Mouse (Mus musculus): ENCODE data around the gene Cab39. TPM values are rescaled to one million over a fixed set of nuclear protein-coding genes. Genes with fewer than 3 reads are reported as not detected.
"Not testable (repeated sequence)": the region's sequence is repeated elsewhere in the genome, so short reads cannot be mapped to it uniquely, and the experiment has no call there.

Gene Cab39
- total RNA-seq, 2 experiments from 2014 or later = 93.5 to 101 TPM

DNA sequence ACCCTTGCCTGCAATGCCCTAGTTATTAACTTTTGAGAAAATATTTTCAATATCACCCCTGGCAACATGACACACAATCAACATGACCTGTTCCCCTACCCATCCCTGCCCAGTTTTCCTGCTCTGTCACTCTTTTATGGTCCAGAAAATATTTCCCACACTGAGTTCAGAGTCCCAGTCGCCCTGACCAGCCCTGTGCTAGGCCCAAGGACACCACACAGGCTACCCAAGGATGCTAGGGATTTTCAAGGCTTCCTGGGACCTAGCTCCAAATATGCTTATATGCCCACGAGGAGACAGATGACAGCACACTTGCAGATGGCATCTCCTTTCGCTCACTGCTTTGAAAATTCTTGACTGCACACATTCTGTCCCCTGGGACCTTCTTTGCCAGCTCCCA, 14.2 kb upstream of the Cab39 start:
- DNase-seq = no peak
- intact Hi-C loops (cut with DNase I) = no loop called here

DNA sequence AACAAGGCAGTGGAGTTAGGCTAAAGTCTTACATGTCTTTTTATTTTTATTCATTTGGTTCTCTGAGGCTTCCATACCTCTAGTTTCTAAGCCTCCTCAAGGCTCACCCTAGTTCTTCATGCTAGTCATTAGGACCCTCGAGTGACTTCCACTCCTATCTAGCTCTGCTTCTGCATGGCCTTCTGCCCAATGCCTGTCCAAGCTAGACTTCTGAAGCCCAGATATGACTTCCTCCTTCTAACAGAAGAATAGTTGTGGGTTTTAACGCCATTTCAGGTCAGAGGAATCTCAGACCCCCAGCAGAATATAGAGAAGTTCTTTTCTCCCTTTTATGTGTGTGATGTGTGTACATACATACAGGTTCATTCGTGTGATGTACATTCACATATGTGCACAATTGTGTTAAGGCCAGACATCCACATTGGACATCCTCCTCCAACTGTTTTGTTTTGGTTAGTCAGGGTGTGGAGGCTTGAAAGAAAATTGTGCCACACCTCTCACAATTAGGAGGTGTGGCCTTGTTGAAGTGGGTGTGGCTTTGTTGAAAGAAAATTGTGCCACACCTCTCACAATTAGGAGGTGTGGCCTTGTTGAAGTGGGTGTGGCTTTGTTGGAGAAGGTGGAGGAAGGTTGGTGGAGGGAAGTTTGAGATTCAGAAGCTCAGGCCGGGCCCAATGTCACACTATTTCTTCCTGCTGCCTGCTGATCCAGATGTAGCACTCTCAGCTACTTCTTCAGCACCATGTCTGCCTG, 13.6 kb upstream of the Cab39 start:
- intact Hi-C loops (cut with DNase I) = no loop called here
- no peak for DNase-seq

DNA sequence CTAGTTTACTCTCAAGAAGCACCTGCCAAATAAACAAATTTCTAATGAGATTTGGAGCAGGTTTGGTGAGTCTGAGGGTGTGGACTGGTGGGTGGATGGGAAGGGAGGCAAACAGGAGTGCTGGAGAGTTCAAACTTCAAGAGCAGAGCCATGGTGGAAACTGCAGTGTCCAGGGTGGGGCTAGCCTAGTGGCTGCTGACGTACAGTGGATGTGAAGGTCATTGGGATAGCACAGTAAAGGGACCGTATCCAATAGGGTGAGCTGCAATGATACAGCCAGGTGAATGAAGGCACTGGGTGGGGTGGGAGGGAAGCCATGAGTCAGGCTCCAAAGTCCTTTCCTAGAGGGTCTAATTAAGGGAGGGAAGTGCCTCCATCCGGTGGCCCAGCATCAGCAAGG, 2.7 kb upstream of the Cab39 start:
- intact Hi-C loops (cut with DNase I) = no loop called here
- DNase-seq = no peak

DNA sequence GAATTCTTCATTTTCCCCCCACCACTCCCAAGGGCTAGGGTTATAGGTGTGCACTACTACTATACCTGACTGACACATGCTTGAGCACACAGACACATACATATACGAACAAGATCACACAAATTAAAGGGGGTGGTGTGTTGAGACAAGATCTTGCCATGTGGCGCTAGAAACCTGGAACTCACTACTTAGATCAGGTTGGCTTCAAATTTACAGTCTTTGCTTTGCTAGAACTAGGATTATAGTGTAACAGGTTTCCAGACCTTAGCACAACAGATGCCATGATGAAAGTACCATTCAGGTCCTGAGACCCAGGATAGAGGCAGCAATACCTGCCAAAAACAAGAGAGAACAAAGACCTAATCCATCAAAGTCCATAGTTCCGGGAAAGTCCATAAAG, 1.8 kb upstream of the Cab39 start:
- intact Hi-C loops (cut with DNase I) = no loop called here
- DNase-seq = no peak

DNA sequence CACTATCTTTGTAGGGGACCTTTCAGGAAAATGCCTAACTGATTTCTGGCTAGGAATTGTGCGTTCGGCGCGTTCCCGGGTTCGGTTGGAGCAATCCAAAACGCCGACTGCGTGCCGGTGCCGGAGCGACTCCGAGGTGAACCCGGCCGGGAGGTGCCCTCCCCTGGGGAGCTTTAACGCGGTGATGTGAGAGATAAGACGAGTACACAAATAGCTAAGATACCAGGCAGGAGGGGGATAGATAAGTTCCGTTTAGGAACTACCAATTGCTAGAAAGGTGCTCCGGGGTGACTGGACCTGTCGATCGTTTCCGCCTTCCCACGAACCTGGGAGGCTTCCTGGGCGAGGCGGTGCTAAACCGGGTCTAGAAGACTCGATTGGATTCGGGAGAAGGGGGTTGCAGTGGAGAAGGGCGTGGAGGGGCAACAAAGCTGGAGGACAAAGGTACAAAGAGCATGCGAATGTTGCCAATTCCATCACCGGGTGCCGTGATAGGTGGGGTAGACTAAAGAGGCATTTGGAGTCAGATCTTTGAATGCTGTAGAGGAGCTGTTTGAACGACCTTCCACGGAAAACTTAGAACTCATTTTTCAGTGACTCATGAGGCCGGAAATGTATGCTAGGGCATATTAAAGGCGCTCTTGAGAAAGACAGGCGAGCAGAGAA, 998 bp downstream of the Cab39 start:
- DNase-seq = no peak

DNA sequence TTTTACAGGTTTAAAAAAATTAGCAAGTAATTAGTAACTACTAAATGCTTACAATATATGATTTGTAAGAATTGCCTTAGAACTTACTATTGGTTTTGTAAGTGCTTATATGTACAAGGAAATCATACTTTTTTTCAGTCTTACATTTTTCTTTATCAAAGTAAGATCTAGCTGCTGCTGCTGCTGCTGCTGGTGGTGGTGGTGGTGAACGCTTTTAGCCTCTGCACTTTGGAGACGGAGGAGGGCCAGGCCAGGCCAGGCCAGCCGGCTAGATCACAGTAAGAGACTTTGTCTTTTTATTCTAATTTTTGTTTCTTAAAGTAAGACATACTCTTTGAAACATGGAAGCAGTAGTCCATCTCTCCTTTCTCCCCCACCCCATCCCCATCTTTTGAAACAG, 2.0 kb downstream of the Cab39 start:
- DNase-seq = no peak
- intact Hi-C loops (cut with DNase I) = no loop called here

More for the DNA sequence above, 998 bp downstream of the Cab39 start:
- intact Hi-C loops (cut with DNase I) = no loop called here

DNA sequence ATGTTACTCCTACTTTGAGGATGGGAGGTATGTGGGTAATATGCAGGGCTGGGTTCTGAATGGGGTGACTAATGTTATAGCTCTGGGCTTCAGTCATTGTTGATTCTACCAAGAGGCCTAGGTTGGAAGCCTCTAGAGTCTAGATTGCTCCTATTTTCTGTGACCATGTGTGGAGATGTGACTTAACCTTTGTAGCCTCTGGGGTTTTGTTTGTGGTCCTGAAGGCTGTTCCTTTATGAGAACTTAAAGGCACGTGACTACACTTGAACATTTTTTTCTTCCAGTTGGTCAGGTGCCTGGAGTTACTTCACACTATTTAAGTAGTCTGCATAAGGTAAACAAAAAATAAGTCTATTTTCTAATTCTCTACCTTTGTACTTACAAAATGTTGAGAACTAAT, 6.5 kb downstream of the Cab39 start:
- intact Hi-C loops (cut with DNase I) = no loop called here

DNA sequence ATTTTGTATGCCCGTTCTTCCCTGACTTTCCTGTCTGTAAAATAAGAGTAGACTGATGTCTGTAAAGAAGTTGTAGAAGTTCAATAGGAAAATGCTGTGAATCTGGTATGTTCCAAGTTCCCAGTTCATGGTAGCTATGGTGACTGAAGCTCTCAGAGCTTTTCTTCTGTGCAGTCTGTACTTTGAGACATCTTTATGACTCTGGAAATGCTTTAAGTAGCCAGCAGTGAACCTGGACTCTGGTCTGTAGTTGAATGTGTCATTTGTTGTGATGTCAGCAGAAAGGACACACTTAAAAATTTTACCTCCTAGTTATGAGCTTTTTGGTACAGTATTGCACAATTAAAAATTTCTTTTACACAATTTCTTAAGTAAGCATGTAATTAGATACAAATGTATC, 9.3 kb downstream of the Cab39 start:
- no peak for DNase-seq

More for the DNA sequence above, 6.5 kb downstream of the Cab39 start:
- DNase-seq = no peak

DNA sequence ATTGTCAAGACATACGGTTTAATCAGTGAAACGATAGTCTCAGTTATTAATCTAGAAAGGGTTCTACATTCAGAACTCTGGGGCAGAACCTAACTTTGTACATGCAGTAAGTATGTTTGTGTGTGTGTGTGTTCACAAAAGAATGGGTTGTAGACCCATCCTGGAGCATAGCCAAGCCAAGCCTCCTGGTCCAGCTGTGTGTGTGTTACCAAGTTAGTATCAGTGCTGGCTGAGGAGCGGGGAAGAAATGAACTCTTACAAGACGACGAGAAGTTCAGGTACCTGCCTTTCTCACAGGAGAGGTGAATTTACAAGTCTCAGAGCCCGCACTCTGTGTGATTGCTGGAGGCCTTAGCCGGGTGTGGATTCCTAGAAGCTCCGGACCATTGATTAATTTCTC, 11.3 kb downstream of the Cab39 start:
- intact Hi-C loops (cut with DNase I) = no loop called here
- no peak for DNase-seq

More for the DNA sequence above, 9.3 kb downstream of the Cab39 start:
- intact Hi-C loops (cut with DNase I) = no loop called here

DNA sequence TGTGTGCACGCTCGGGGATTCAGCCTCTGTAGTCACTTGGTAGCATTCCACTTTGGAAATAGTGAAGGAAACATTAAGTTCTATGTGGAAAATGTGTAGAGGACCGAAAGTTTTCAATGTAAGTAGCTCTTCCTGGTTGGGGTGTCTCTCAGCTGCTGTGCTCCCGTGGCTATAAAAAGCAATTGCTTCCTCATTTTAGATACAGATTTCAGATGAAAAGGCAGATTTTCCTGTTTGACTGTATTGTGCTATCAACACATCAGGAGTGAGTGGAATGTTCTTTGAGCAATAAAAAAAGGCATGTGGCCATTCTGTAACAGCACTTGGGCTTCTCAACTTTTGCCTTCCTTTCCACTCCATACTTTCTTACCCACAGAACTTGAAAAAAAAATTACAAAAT, 16.0 kb downstream of the Cab39 start:
- intact Hi-C loops (cut with DNase I) = no loop called here
- no peak for DNase-seq

DNA sequence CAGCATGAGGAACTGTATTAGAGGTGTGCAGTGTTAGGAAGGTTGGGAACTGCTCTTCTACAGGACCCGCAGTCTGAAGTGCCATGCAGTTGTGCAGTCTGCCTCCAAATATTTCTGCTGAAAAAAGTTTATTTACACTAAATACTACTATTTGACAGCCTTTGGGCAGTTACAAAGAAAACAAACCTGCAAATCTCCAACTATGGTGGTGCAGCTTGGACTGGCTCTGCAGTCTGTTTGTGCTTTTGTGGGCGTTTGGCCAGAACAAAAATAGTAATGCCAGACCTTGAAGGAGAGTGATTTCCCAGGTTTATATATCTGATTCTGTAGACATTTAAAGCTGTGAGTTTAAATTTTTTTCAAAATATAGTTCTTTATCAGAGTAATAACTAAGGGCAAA, 17.1 kb downstream of the Cab39 start:
- intact Hi-C loops (cut with DNase I) = no loop called here
- peak; percentile 15 to 58 for DNase-seq

DNA sequence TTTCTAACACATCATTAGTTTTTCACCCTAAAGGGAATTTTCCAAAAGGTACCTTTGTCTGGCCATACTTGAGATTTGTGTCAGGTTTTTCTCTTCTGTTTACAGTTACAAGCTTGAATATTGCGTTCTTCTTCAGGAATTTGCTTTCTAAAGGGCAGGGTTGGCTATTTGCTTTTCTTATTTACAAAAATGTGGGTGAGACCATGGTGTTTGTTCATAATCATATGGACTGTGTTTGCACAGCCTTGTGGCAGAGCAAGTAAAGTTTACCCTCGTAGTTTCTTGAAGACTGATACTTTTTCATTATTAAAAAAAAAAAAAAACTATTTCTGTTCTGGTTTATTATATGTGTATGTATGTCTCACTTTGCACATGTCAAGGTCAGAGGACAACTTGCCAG, 17.5 kb downstream of the Cab39 start:
- no peak for DNase-seq
- intact Hi-C loops (cut with DNase I) = no loop called here

DNA sequence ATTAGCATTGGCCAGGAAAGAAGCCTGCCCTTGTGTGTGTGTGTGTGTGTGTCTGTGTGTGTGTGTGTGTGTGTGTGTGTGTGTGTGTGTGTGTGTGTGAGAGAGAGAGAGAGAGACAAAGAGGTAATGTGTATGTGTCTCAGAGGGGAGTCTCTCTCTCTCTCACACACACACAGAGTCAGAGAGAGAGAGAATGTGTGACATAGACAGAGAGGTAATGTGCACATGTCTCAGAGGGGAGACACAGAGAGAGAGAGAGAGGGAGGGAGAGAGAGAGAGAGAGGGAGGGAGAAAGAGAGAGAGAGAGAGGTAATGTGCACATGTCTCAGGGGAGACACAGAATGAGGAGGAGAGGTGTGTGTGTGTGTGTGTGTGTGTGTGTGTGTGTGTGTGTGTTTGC, 21.0 kb downstream of the Cab39 start:
- DNase-seq = not testable (repeated sequence)

DNA sequence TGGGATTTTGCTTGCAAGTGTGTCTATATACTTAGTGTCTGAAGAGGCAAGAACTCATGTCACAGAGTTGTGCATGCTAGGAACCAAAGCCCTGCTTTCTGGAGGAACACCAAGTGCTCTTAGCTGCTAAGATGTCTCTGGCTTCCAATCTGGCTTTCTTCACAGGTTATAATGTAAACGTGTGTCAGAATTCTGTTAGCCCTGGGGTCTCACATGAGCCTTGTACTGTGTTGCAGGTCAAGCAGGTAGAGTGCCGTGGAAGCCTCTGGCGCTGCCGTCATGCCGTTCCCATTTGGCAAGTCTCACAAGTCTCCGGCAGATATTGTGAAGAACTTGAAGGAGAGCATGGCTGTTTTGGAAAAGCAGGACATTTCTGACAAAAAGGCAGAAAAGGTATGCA, 24.9 kb downstream of the Cab39 start:
- intact Hi-C loops (cut with DNase I) = no loop called here
- no peak for DNase-seq

More for the DNA sequence above, 21.0 kb downstream of the Cab39 start:
- intact Hi-C loops (cut with DNase I) = not testable (repeated sequence)

DNA sequence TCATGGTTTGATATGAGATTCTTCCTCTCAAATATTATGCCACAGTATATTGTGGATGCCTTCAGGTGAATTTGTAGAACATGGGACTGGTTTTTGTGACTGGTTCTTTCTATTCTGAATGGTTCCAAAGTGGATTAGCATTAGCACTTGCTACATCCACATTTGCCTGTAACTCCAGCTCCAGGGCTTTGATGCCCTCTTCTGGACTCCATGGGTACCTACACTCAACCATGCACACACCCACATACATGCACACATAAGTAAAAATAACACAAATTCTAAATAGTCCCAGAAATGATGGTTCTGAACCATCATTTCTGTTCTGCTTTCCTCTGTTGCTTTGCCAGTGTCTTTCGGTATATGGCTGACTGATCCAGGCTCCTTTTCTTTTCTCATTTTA, 26.5 kb downstream of the Cab39 start:
- intact Hi-C loops (cut with DNase I) = no loop called here
- DNase-seq = no peak

DNA sequence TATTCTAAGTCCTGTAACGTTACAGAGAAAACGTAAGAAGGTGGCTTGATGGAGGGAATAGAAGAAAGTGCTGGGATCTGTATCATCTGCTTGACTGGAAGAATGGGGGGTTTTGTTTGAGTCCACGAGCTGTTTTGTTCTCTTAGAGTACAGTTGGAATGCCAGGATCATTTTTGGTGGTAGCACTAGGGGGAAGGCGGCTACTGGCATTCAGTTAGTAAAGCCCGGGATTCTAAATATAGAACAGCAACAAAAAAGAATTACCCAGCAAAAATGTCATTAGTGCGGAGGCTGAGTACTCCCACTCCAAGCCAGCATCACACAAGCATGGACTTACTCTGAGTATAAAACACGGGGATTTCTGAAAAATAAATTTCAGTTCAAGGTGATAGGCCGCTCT, 29.0 kb downstream of the Cab39 start:
- intact Hi-C loops (cut with DNase I) = no loop called here
- no peak for DNase-seq

DNA sequence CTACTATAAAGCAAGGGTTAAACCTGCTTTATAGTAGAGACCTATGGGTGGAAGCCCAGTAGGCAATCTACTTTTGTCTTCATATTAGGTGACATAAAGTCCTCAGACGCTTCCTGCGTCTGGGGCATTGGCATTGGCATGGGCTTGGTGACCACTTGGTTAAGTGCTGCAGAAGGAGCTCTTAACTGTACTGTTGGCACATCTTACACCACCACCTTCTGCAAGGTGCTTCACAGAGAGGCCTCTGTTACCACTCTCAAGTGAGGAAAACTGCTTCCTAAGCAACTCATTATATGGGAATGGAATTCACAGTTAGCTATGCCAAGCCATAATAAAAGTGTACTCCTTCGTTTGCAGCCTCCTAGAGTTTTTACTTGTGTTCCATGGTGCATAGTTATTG, 31.7 kb downstream of the Cab39 start:
- DNase-seq = no peak
- intact Hi-C loops (cut with DNase I) = no loop called here

DNA sequence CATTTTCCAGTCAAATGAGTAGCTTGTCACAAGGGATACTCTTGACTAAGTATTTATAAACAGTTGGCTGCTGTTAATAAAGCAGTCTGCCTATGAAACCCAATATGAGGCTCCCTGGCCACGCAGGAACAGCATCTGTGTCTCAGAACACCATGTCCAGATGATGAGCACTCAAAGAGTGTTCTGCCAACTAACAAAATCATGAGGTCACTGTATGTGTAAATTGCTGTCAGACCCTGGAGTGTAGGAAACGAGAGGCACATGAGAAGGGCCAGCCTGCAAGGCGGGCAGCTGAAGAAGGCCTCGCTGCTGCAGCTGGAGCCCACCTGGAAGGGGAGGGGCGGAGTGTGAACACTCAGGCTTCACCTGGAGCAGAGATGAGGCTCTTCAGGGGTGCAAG, 33.9 kb downstream of the Cab39 start:
- no peak for DNase-seq
- intact Hi-C loops (cut with DNase I) = no loop called here

DNA sequence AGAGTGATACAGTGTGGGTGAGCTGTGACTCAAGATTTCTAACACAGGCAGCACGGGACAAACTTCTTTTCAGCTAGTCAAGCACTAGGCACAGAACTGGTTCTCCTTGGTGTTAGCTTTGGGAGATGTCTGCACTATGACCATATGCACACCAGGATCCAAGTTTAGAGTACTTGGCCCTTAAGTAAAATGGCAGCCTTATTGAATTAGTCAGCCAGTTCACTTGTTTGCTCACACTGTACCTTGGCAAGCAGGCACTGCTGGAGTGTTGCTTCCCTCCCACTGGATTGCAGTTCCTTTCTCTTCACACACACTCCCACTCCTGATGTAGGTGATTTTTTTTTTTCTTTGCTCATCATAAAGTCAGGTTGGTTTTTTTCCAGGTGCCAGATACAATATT, 35.8 kb downstream of the Cab39 start:
- intact Hi-C loops (cut with DNase I) = no loop called here
- no peak for DNase-seq

DNA sequence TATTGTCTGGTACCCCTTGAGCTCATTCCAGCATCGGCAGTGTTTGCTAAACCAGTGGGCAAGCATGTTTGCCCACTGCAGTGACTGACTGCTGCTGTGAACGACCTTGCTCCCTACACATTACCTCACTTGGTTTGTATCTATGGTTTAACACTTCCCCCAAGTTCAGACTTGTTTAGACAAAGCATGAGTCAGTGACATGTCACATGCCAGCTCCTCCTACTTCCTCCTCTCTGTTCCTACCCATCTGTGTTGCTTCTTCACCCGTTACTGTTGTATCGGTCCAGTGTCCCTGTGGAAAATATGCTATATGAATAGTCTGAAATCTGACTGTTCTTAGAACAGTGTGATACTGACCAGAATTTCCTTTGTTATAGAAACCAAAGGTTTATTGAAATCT, 44.8 kb downstream of the Cab39 start:
- DNase-seq = no peak
- intact Hi-C loops (cut with DNase I) = no loop called here

DNA sequence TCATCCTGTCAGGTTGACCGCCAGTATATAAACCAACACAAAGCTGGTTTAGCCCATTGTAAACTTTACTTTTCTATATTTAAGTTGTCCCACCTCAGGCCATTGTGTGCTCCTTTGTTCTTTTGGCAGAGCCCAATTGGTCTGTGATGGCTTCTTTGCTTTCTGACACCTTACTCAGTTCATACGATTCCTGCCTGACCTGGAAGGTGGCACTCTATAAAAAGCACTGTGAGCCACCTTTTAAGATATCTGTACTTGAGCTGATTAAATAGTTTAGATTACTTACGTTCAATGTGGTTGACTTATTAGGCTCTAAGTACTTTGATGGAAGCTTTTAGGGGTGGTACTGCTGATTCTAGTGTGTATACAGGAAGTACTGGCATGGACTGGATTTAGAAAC, 46.1 kb downstream of the Cab39 start:
- DNase-seq = no peak
- intact Hi-C loops (cut with DNase I) = no loop called here

DNA sequence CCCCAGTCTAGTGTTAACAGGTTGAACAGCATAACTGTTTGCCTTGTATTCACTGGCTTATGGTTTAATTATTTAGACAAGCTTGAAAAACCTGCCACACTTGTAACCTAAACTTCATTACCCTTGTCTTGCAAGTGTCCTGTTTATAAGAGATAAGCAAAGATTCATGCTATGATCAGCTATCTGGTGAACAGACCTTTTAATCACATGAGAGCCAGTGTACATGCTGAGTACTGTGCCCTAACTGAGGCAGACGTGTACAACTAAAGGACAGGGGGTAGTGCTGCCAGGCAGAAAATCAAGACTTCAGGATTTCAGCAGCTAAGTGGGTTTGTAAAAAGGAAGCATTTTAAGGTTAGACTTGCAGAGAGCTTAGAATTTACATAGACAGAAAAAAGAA, 46.5 kb downstream of the Cab39 start:
- DNase-seq = no peak
- intact Hi-C loops (cut with DNase I) = loop anchor here (5.0 kb wide), 1 partner anchor 97 kb away; no protein-coding TSS in a partner anchor
